Mouse (Mus musculus) testis, postnatal 14 days (tissue): ENCODE data around the gene Ssx9.
"Not testable (repeated sequence)": the region's sequence is repeated elsewhere in the genome, so short reads cannot be mapped to it uniquely, and the experiment has no call there.

ENCODE experiments used
- DNase-seq: peaks from one replicate; pipeline ENCODE4 v3.0.0; 2021; ENCODE audit warnings: low spot score

Gene Ssx9

GRCm38 (mm10) chrX:8748132-8748531 is at the start of gene Ssx9:
Gene Ssx9 (plus strand): TSS chrX:8748432.
- not testable (repeated sequence) for DNase-seq

DNA sequence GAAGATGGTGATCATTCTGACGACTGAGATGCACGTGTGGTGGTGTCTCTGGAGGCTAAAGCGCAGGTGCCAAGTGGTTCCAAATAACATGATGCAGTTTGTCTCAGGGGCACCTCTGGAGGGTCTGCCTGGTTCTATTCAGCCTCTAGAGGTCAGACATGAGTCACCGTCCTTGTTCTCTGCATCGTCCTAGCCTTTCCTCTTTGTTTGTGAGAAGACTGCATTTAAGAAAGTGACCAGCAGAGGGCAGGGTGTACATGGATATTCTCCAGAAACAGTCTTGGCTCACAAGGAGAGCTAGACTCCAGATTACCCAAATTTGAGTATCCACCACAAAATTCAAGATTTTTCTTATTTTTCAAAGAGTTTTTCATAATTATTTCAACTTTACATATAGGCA is 15.3 kb upstream of the Ssx9 start:
- DNase-seq, result peak; percentile 3

- not testable (repeated sequence) for DNase-seq
These were observed 55.2 kb downstream of the Ssx9 start, which contains the start of gene Ssxb5 for GRCm38 (mm10) chrX:8803391-8803790. Gene Ssxb5 (plus strand): TSS chrX:8803691.
